24 mouse cellular contexts compared by ENCODE assay signal in the genomic region with DNA sequence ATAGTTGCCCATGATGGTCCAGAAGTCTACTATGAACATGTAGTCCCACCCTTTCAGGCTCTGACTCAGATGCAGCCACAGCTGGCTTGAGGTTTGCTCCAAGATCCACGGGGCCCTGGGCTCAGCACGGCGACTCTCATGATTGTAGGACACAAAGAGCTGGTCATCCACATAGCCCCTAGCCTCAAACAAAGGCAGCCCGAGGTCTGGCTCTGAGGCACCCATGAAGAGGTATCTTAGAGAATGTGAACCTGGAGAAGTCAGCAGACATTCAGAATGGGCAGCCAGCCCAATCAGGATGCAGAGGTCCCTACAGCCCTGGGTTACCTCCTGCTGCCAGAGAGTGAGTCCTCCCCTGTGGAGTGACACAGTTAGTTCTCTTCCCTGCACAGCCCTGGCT. TPM values are rescaled to one million over a fixed set of nuclear protein-coding genes. Genes with fewer than 3 reads are reported as not detected.
DNase-seq lines count a peak whose midpoint lies in the region; ATAC-seq lines count a peak whose summit lies in the region.
"Had no signal": no experiment of that assay in that cellular context is flagged by ENCODE, and none has a peak within 500 bp of the region (broad histone marks: within the 10 kb centered on the region; RNA-seq: fewer than 3 reads in every experiment).

No protein-coding gene starts in this region.

- H3K4me2 ChIP-seq in heart, embryonic 12.5 days, result no peak overlapping the region
- no peak overlapping the region for H3K4me2 ChIP-seq in liver, embryonic 11.5 days
- no peak overlapping the region for H3K4me2 ChIP-seq in liver, embryonic 12.5 days
- H3K4me2 ChIP-seq in limb, embryonic 12.5 days, result no peak overlapping the region
- H3K4me2 ChIP-seq: heart, embryonic 15.5 days; hindbrain, embryonic 13.5 days had no signal

- WGBS in heart, embryonic 12.5 days, result 74% methylated on average over 4 of the region's 4 CpGs
- whole genome bisulfite sequencing in liver, embryonic 11.5 days, result 77% methylated on average over 4 of the region's 4 CpGs
- 76% methylated on average over 4 of the region's 4 CpGs for WGBS in liver, embryonic 12.5 days (ENCODE audit: insufficient replicate concordance)
- 90% methylated on average over 4 of the region's 4 CpGs for WGBS in limb, embryonic 12.5 days

- H3K36me3 ChIP-seq in heart, embryonic 12.5 days, result no peaks in the 10 kb centered on the region
- H3K36me3 ChIP-seq in liver, embryonic 11.5 days (ENCODE audit: control insufficient read depth, insufficient read depth, low read length), result no peaks in the 10 kb centered on the region
- no peaks in the 10 kb centered on the region for H3K36me3 ChIP-seq in liver, embryonic 12.5 days
- H3K36me3 ChIP-seq in limb, embryonic 12.5 days, result no peaks in the 10 kb centered on the region
- H3K36me3 ChIP-seq: heart, embryonic 15.5 days; hindbrain, embryonic 13.5 days had no signal

- H3K27ac ChIP-seq in heart, embryonic 12.5 days (ENCODE audit: poor library complexity, severe bottlenecking), result peak overlapping the region; percentile 48
- no peak overlapping the region for H3K27ac ChIP-seq in liver, embryonic 11.5 days (ENCODE audit: low read depth, low read length)
- H3K27ac ChIP-seq in liver, embryonic 12.5 days, result no peak overlapping the region
- H3K27ac ChIP-seq in limb, embryonic 12.5 days, result peak overlapping the region; percentile 17; the same call in 1 of the 2 replicates
- H3K27ac ChIP-seq: heart, embryonic 15.5 days; hindbrain, embryonic 13.5 days; hindbrain, postnatal 0 days had no signal

- intact Hi-C loops in heart, postnatal 36 days (cut with DNase I), result no loop called here
- intact Hi-C loops in heart, postnatal 14 days (cut with DNase I), result no loop called here

- DNase-seq in heart, adult 11 months, result peak; percentile 81
- DNase-seq in heart, postnatal 36 days, result no peak
- no peak for DNase-seq in heart, postnatal 14 days
- DNase-seq in liver, embryonic 11.5 days (ENCODE audit: low spot score), result peak; percentile 25
- no peak for DNase-seq in cerebellum, adult 11 months
- DNase-seq: cerebellum, adult 11-12 months; cerebellum, adult 9-10 months; cerebellum, postnatal 25 days; gastrocnemius, postnatal 36 days; kidney, adult 11 months had no signal

- H3K9ac ChIP-seq in heart, embryonic 12.5 days, result no peak overlapping the region
- no peak overlapping the region for H3K9ac ChIP-seq in liver, embryonic 11.5 days (ENCODE audit: low read depth, low read length)
- no peak overlapping the region for H3K9ac ChIP-seq in liver, embryonic 12.5 days
- no peak overlapping the region for H3K9ac ChIP-seq in limb, embryonic 12.5 days (replicated peaks)
- H3K9ac ChIP-seq: heart, embryonic 15.5 days; hindbrain, embryonic 13.5 days had no signal

- H3K9me3 ChIP-seq in heart, embryonic 12.5 days (replicated peaks), result no peaks in the 10 kb centered on the region
- H3K9me3 ChIP-seq in liver, embryonic 11.5 days (ENCODE audit: control insufficient read depth, low read length), result no peaks in the 10 kb centered on the region
- no peaks in the 10 kb centered on the region for H3K9me3 ChIP-seq in liver, embryonic 12.5 days (replicated peaks)
- no peaks in the 10 kb centered on the region for H3K9me3 ChIP-seq in limb, embryonic 12.5 days
- H3K9me3 ChIP-seq: heart, embryonic 15.5 days; hindbrain, embryonic 13.5 days had no signal

- H3K27me3 ChIP-seq in heart, embryonic 12.5 days (replicated peaks), result 0 out of 2 replicates have a peak, but pooled peaks cover 3% of the 10 kb centered on the region
- H3K27me3 ChIP-seq in liver, embryonic 11.5 days (replicated peaks; ENCODE audit: control insufficient read depth, insufficient read depth, low read length), result 0 out of 2 replicates have a peak, but pooled peaks cover 4% of the 10 kb centered on the region
- H3K27me3 ChIP-seq in liver, embryonic 12.5 days (replicated peaks), result peaks cover 36% of the 10 kb centered on the region
- H3K27me3 ChIP-seq in limb, embryonic 12.5 days, result no peaks in the 10 kb centered on the region
- H3K27me3 ChIP-seq: heart, embryonic 15.5 days had no signal

- peaks cover 29% of the 10 kb centered on the region for H3K4me1 ChIP-seq in heart, embryonic 12.5 days (replicated peaks)
- H3K4me1 ChIP-seq in liver, embryonic 11.5 days (replicated peaks; ENCODE audit: control insufficient read depth, insufficient read depth, low read length), result peaks cover 5% of the 10 kb centered on the region
- H3K4me1 ChIP-seq in liver, embryonic 12.5 days, result peaks cover 24% of the 10 kb centered on the region
- peaks cover 27% of the 10 kb centered on the region for H3K4me1 ChIP-seq in limb, embryonic 12.5 days (replicated peaks)

- ATAC-seq in heart, embryonic 12.5 days (ENCODE audit: insufficient number of reproducible peaks, low FRiP score), result no peak
- no peak for ATAC-seq in liver, embryonic 11.5 days (replicated peaks; ENCODE audit: low FRiP score)
- ATAC-seq in liver, embryonic 12.5 days, result no peak
- ATAC-seq in limb, embryonic 12.5 days (ENCODE audit: insufficient number of reproducible peaks, insufficient read depth, low FRiP score, low TSS enrichment, low read depth), result no peak
- ATAC-seq: forebrain, embryonic 14.5 days; hindbrain, postnatal 0 days had no signal

- no peak overlapping the region for H3K4me3 ChIP-seq in heart, embryonic 12.5 days
- H3K4me3 ChIP-seq in liver, embryonic 11.5 days (ENCODE audit: low read depth, low read length), result no peak overlapping the region
- H3K4me3 ChIP-seq in liver, embryonic 12.5 days, result no peak overlapping the region
- H3K4me3 ChIP-seq in limb, embryonic 12.5 days (replicated peaks), result no peak overlapping the region
- H3K4me3 ChIP-seq: heart, embryonic 15.5 days; hindbrain, embryonic 13.5 days had no signal

RNA-seq across cellular contexts. Expression of gene Hfe, which starts 2.6 kb away (rescaled TPM):
- total RNA-seq in heart, postnatal 36 days (2021), result 10 to 100 TPM; 48.4 to 66.6 TPM
- polyA plus RNA-seq in heart, embryonic 12.5 days (2016; fragmentation: Nextera tagmentation; extraction: Ambion mirVana), result 10.5 and 13.2 TPM in 2 replicates
- total RNA-seq in heart, postnatal 14 days (2021), result 10 to 100 TPM; 39.5 to 41.3 TPM
- 6.1 and 7.2 TPM in 2 replicates for polyA plus RNA-seq in liver, embryonic 11.5 days (2014; fragmentation: Nextera tagmentation; extraction: Ambion mirVana)
- polyA plus RNA-seq in liver, embryonic 12.5 days (2016; fragmentation: Nextera tagmentation; extraction: Ambion mirVana), result 4.9 and 5.7 TPM in 2 replicates
- 3.8 and 4.2 TPM in 2 replicates for polyA plus RNA-seq in limb, embryonic 12.5 days (2016; fragmentation: Nextera tagmentation; extraction: Ambion mirVana)
- total RNA-seq: MEL had no signal

RNA-seq across cellular contexts. Expression of gene Hist1h4c, which starts 9.8 kb away (rescaled TPM):
- total RNA-seq in heart, postnatal 36 days (2021), result 10 to 100 TPM; 51.7 to 59.6 TPM
- 2.7 and 3.5 TPM in 2 replicates for polyA plus RNA-seq in heart, embryonic 12.5 days (2016; fragmentation: Nextera tagmentation; extraction: Ambion mirVana)
- total RNA-seq in heart, postnatal 14 days (2021), result 10 to 100 TPM; 62.9 to 77.3 TPM
- 5.1 and 5.2 TPM in 2 replicates for polyA plus RNA-seq in liver, embryonic 11.5 days (2014; fragmentation: Nextera tagmentation; extraction: Ambion mirVana)
- polyA plus RNA-seq in liver, embryonic 12.5 days (2016; fragmentation: Nextera tagmentation; extraction: Ambion mirVana), result 8.6 and 11.6 TPM in 2 replicates
- polyA plus RNA-seq in limb, embryonic 12.5 days (2016; fragmentation: Nextera tagmentation; extraction: Ambion mirVana), result 13.4 and 18.4 TPM in 2 replicates

RNA-seq across cellular contexts. Expression of gene Hist1h1t, which starts 12.4 kb away (rescaled TPM):
- not detected for total RNA-seq in heart, postnatal 36 days (2021)
- not detected in 2 replicates for polyA plus RNA-seq in heart, embryonic 12.5 days (2016; fragmentation: Nextera tagmentation; extraction: Ambion mirVana)
- total RNA-seq in heart, postnatal 14 days (2021), result under 1 TPM; 0.31 to 0.32 TPM
- not detected in 2 replicates for polyA plus RNA-seq in liver, embryonic 11.5 days (2014; fragmentation: Nextera tagmentation; extraction: Ambion mirVana)
- polyA plus RNA-seq in liver, embryonic 12.5 days (2016; fragmentation: Nextera tagmentation; extraction: Ambion mirVana), result not detected in 2 replicates
- polyA plus RNA-seq in limb, embryonic 12.5 days (2016; fragmentation: Nextera tagmentation; extraction: Ambion mirVana), result not detected in 2 replicates
- total RNA-seq: gastrocnemius, adult 8-10 months; gastrocnemius, postnatal 36 days; hematopoietic stem cell, adult 5-6 weeks had no signal
- polyA plus RNA-seq: brain, embryonic 14.5 days; C2C12; cortical plate, adult 2 months; forebrain, embryonic 14.5 days; hindbrain, embryonic 13.5 days; hindbrain, postnatal 0 days; intestine, embryonic 14.5 days had no signal

RNA-seq across cellular contexts. Expression of gene Hist1h2bc, which starts 24.0 kb away (rescaled TPM):
- 10 to 100 TPM; 64.4 to 75.8 TPM for total RNA-seq in heart, postnatal 36 days (2021)
- polyA plus RNA-seq in heart, embryonic 12.5 days (2016; fragmentation: Nextera tagmentation; extraction: Ambion mirVana), result 43.6 and 49.5 TPM in 2 replicates
- total RNA-seq in heart, postnatal 14 days (2021), result 10 to 100 TPM; 48.8 to 56.9 TPM
- 31.9 and 35.7 TPM in 2 replicates for polyA plus RNA-seq in liver, embryonic 11.5 days (2014; fragmentation: Nextera tagmentation; extraction: Ambion mirVana)
- polyA plus RNA-seq in liver, embryonic 12.5 days (2016; fragmentation: Nextera tagmentation; extraction: Ambion mirVana), result 75.3 and 75.6 TPM in 2 replicates
- 29.3 and 33.7 TPM in 2 replicates for polyA plus RNA-seq in limb, embryonic 12.5 days (2016; fragmentation: Nextera tagmentation; extraction: Ambion mirVana)

RNA-seq across cellular contexts. Expression of gene Hist1h2ac, which starts 24.3 kb away (rescaled TPM):
- total RNA-seq in heart, postnatal 36 days (2021), result 1 to 10 TPM; 1.6 to 1.8 TPM
- polyA plus RNA-seq in heart, embryonic 12.5 days (2016; fragmentation: Nextera tagmentation; extraction: Ambion mirVana), result 0.70 and 0.78 TPM in 2 replicates
- total RNA-seq in heart, postnatal 14 days (2021), result 1 to 10 TPM; 2.0 to 3.7 TPM
- polyA plus RNA-seq in liver, embryonic 11.5 days (2014; fragmentation: Nextera tagmentation; extraction: Ambion mirVana), result 0.79 and 1.5 TPM in 2 replicates
- polyA plus RNA-seq in liver, embryonic 12.5 days (2016; fragmentation: Nextera tagmentation; extraction: Ambion mirVana), result 0.91 and 1.3 TPM in 2 replicates
- 1.1 and 1.3 TPM in 2 replicates for polyA plus RNA-seq in limb, embryonic 12.5 days (2016; fragmentation: Nextera tagmentation; extraction: Ambion mirVana)

Comparison
In these comparisons a context has a peak if more than half of its experiments do, and no peak if none do; other contexts are left out.
1. DNase-seq: peak in heart, adult 11 months (single experiment) and liver, embryonic 11.5 days (single experiment); none in heart, postnatal 36 days (0 of 2), heart, postnatal 14 days (0 of 2) and cerebellum, adult 11 months (single experiment).
2. H3K27ac ChIP-seq: peak in heart, embryonic 12.5 days (single experiment) and limb, embryonic 12.5 days (single experiment); none in liver, embryonic 11.5 days (single experiment) and liver, embryonic 12.5 days (single experiment).